Mouse (Mus musculus) c-Kit-positive CD71-negative TER-119-negative erythroid progenitor cells, embryonic 14.5 days (primary cell): Measurements from ENCODE around the gene Bach2.

ENCODE experiments used
- DNase-seq: peaks from one replicate; pipeline ENCODE4 v3.0.0-alpha.2; 2013; ENCODE audit warnings: low read depth

The Bach2 gene

DNA sequence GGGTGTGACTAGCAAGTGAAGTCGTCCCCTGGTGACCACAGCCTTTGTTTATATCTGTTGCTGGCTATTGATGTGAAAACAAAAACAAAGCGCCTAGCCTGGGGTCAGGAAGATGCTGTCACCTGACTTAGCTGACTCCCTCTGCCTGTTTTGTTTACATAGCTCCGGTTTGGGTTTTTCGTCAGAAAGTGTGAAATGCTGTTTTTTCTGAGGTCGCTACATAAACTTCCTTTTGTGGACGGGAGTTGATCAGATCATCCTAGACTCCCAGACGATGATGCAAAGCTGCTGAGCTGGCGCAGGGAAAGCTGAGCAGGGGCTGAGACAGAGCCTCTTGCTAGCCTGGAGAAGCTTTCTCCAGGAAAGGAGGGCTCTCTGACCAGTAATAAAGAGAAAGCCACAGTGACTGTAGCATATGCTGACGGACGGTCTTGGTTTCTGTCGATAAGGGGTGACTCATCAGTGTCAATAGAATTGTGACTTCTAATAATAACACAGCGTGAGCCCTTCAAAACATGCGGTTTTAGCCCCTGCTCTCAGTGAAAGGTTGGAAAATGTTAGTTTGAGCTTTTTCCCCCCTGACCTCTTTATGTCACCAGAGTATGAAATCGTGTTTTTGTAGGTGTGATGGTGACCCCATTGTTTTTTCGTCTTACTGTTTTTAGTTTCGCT is 11.9 kb downstream of the Bach2 start:
- peak; percentile 53 for DNase-seq

DNA sequence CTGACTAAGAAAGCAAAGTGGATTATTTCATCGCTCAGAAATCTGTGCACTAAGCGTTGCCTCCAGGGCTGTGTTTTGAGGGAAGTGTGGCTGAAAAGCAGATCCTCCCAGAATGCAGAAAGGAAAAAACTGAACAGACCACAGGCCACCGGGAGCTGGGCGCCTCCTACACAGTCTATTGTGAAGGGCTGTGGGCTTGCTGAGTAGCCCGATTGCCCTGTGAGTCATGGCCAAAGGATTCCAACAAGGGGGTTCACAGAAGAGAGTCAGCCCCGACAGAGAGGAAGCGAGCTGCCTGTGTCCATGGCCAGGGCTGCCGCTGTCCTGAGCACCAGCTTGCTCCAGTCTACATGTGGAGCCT is 12.4 kb downstream of the Bach2 start:
- peak; percentile 49 for DNase-seq

DNA sequence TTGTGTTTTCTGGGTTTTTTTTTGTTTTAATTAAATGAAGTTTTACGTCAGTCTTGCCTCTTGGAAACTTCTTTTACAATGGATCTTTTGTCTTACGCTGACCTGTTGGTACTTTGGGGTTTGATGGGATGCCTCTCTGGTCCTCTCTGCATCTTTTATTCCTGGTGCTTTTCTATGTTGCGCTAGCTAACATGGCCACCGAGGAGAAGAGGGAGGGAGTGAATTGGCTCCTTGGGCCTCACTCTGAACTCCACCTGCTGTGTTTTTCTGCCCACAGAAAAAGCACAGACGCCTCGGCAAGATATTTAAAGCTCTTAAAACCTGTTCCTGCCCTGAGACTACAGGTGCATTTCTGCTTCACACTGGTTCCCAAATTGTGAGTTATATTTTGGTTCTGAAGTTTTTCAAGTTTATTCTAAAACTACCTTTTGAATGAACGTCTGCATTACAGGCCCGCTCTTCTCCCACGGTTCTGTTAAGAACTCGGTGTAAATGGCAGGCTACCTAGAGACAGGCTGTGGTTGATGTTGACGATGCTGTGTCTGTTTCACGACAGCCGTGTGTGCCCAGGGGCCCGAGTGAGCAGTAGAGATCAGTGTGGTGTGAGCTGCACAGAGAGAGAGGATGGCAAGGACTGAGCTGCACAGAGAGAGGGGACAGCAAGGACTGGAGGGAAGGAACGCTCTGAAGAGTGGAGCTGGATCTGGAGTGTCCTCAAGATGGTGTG is 13.5 kb downstream of the Bach2 start:
- DNase-seq = no peak

DNA sequence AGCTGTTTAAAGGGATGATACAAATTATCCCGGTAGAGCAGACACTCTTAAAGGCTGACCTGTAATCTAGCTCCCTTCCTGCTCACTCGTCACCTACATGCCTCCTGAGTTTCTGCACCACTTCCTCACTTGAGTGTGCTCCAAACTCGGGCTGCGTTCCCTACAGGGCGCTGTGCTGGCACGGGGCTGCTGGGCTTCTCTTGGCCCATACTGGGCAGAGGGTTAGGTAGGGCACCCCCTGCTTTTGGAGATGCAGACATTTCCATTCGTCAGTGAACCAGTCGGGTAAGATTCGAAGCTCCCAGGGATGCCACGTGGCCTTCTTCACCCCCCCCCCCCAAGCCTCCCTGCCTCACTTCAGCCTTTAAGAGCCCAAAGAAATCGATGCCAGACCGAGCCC is 19.1 kb downstream of the Bach2 start:
- no peak for DNase-seq

DNA sequence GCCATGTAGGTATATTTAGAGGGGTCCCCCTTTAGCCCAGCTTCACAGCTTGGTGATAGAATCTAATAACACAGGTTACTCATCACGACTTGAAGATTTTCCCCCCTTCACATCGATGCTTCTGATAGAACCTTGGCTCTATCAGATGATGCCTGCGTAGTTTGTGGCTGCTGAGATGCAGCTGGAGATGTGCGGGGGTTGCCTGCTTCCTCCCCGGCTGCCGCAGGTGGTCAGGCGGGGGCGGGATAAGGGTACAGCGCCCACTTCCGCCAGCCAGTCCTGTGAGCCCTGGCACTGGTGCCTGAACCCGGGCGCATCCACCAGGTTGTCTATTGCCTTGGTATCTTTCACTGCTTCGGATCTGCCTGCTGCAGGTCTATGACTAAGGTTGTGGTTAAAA is 19.5 kb downstream of the Bach2 start:
- DNase-seq = no peak

DNA sequence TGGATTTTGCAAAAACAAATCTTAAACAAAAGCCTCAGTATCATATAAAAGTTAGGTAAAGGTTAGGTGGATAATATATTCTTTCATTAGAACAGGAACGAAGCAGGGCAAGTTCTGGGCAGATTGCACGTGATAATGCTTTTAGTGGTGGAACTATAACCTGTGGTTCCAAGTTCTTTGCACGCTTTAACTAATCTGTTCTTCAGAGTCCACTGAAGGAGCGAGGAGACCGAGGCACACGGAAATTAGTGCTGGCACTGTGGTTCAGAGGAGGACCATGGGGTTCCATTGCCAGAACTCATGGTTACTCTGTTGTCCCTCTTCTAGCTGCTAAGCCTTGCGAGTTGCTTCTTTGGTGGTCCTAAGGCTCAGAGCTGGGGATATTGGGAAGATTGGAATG is 20.0 kb downstream of the Bach2 start:
- DNase-seq = no peak

DNA sequence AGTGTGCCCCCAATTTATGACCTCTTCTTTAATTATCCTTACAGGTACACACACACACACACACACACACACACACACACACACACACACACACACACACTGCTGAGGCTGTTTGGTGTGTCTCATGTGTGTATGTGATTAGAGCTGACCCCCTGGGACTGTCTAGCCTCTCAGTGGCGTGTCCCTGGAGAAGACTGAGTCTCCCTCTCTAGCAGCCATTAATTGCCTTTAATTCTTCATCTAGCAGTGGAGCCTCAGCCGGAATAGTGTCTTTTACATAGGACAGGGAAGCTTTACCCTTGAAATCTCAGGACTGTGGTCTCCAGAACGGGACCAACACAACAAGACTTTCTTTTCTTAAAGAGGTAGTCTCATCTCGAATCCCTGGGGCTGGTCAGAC is 22.3 kb downstream of the Bach2 start:
- DNase-seq = no peak

DNA sequence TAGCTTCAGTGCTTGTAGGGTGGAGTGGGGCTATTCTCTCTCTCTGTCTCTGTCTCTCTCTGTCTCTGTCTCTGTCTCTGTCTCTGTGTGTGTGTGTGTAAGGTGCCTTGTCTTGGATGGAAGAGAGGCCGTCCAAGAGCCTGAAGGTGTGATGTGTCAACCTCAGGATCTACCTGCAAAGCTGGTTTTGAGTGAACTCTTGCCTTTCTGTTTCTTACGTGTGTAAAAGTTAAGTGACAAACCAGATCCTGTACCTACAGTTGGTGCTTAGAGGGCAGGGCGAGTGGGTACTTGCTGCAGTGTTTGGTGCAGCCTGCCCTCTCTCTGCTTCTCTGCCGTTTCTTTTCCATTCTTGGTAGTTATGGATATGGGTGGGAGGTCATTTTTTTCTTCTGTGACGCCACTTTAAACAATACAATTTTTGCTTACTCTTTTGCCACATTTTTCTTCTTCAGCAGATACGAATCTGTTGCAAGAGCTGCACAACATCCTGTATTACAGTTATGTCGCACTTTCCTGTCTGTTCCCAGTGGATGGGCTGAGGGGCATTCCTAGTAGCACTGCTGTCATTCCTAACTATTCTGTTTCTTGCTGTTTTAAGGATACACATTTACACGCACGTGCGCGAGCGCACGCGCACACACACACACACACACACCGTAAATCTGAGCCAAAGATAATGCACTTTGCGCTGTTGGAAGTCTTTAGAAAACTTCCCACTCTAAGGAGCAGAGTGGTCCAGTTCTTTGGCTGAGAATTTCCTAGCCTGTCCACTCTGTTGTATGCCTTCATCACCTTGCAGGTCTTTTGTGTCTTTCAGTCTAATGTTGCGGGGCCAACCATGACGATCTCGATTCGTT is 24.5 kb downstream of the Bach2 start:
- no peak for DNase-seq

DNA sequence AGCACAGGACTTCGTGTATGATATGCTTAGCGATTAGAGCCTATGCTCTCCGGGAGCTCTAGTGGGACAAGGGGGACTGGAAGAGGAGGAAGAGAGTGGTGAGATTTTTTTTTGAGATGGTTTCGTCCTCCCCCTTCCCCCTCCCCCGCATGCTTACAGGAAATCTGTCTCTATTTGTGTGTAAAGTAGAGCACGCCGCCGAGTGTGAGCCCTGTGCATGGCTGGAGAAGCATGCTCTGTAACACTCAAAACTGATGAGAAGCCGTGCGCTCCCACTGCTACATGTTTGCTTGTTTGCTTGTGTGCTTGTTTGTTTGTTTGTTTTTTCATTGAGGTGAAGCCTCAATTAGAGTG is 25.1 kb downstream of the Bach2 start:
- no peak for DNase-seq

DNA sequence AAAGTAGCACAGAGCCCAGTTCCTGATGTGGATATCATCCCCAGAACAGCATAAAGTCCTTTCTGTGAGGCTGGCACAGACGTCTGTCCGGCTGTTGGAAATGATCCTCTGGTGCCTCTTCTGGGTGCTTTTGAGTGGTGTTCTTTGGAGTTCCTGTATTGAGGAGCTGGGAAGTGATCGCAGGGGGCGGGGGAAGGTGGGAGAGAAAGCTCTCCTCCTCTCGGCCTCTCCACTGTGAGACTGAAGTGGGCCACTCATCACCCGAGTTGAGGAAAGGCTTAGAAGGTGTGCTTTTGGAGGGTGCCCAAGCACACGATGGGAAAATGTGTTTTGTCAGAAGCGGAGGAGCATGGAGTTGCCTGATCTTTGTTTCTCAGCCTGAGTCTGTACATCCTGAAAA is 26.3 kb downstream of the Bach2 start:
- no peak for DNase-seq

DNA sequence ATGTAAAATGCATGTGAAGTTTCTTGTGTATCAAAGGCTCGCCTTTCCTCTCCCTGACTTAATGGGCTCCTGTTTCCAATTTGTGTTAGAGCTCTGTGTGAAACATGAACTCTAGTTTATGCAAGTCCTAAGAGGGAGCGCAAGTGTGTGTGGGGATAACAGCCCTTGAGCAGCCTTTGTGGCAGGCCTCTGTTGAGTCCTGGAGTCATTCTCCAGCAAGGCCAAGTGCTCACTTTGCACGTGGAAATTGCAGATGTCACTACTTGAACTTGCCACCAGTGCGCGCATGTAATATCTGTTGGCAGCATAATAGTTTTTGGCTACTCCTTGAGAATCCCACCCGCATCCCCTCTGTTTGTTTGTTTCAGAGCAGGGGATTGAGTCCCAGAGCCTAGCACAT is 28.1 kb downstream of the Bach2 start:
- DNase-seq = no peak

DNA sequence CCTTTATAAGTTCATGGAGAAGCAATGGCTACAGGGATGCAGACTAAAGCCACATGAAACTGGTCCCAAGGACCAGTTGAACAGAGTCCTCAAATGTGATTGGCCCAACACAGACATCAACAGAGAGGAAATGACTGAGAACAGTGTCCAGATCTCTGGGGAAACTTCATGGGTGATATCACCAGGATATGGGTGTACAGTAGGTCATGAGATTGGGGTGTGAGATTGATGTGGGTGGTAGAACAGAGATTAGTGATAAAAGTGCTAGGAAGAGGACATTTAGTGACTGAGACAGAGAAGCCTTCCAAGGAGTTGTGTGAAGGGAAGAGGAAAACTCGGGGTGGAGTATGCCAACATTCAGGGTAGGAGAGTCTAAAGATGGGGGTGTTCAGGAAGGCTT is 29.4 kb downstream of the Bach2 start:
- DNase-seq = no peak

DNA sequence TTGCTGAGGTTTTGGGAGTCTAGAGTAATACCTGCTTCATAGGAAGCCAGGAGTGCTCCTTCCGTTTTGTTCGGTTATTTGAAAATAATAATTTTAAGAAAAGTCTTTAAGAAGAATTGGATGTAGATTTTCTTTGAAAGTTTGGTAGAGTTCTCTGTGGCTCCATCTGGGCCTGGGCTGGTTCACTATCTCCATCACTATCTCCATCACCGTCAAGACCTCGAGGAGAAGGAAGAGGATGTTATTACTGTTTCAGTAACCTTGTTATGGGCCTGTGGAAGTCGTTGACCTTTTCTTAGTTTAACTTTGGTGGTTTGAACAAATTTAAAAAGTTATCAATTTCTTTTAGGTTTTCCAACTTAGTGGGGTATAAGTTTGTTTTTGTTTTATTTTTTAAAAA is 33.8 kb downstream of the Bach2 start:
- DNase-seq = no peak

DNA sequence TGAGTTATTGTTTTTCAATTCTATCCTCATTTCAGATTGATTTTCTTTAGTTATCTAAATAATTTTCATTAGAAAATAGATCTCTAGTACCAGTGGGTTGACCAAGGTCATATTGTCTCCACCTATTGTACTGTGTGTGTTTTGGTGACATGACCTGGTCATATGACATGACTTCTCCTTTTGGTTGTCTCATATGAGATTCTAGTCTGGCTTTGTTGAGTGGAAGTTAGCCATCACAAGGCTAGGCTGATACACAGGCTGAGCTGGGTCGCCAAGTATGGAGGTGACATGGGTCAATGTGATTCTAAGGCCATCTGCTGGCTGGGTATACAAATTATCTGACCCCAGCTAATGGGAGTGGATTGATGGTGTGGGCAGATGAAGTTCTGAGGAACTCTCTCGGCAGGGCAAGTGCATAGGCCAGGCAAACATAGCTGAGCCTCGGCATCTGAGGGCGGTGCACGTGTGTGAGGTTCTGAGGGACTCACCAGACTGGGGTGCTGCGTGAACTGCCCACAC is 36.2 kb downstream of the Bach2 start:
- DNase-seq = no peak

DNA sequence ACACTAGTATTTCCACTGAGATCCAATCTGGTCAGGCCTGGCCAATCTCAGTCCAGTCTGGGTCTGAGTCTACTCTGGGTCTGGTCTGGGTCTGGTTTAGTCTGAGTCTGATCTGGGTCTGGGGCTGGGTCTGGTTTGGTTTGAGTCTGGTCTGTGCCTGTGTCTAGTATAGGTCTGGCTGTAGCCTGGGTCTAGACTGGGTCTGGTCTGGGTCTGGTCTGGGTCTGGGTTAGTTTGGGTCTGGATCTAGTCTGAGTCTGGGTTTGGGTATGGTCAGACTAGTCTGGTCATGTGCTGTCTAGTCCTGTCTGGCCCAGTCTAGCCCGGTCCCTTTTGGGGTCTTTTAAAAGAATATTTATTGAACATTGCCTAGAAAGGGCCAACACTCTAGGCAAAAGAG is 41.2 kb downstream of the Bach2 start:
- DNase-seq = no peak

DNA sequence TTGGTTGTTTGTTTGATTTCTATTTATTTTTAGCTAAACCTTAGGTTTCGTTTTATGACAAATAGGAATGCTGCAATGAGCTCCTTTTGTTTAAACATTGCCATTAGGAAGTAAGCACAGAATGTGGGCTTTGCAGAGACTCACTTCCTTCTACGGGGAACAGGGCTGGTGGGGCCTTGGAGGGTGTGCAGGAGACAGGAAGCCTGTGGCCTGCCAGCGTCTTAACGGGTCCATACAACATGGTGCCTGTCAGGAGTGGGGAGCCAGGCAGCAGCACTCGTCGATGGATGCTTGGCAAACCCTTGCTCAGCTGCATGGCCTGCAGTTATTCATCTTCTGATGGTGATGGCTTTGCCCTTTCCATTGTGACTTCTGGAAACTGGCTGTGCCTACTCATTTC is 41.8 kb downstream of the Bach2 start:
- no peak for DNase-seq

DNA sequence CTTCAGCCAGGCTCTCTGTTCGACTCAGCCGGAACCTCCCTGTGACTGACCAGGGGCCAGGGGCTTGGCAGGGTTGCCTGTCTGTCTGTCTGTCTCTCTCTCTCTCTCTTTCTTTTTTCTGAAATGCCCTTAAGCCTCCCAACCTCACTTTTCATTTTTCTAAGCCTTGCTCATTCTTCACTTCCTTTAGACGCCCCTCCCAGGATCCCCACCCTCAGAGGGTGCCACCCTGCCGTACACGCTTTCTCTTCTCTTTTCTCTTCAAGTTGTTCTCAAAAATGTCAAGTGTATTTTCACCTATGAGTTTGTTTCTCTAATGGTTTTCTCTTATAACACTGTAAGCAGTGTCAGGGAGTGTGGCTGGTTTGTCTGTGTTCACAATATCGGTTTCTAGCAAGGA is 42.7 kb downstream of the Bach2 start:
- DNase-seq = no peak

DNA sequence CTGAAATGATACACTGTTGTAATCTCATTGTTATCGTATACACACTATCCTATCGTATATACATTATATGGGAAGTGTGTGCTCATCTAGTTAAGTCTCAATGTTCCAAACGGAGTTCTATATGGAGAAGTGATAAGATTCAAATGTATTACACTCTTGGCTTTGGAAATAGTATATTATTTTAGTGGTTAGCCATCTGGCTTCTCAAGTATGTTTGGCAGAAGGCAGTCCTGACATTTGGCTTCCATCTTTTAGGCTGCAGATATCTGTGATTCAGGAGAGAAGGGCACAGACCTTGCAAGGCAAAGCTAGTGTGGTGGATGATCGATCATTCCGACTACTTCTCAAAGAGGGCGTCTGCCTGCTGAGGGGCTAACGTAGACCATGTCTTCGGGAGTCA is 47.8 kb downstream of the Bach2 start:
- no peak for DNase-seq

DNA sequence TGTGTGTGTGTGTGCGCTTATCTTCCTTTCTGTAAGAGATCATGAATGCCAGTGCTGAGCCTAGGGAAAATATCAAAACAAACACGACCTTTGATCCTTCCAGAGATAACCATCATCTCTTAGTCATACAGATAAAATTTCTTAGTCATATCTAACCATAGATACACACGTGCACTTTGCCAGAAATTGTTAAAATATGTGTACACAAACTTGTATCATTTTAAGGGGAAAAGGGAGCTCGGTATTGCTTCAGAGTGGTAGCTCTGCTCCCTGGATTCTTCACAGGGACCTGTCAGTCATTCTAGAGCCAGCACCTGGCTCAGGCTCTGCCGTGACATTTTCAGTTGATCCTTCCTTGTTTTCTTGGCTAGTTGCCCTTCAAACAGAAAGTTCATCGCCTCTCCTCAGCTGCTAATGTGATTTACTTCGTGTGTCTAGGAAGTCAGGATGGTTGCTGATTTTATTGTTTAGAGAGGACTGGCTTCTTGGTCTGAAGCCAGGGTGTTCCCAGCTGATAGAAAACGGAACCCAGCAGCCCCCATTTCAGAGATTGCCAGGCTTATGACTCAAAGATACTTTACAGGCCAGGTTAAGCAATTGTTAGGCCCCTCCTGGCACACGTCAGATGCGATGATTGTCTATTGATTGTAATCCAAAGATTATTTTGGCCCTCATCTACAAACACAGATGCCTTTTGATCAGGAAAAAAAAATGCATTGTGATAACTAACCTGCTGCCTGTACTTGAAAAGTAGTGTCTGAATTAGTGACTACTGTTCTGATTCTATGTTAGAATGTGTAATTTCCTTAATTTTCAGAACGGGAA is 49.6 kb downstream of the Bach2 start:
- DNase-seq = no peak

DNA sequence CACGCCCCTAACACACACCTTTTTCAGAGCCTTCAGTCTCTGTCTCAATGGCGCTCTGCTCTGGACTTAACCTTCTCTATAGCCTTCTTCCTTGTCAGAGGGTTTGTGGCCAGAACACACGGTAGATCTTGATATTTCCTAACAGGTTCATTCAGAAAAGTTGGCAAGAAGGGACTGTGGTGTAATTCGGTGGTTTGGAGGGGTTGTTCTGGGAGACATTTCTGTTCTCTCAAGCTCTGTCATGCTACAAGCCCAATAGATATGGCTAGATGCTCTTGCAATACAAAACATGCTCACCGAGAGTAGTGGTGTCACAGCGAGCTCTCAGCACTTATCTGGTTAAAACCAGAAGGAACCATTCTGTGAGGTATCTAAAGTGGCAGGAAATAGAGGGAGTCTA is 51.2 kb downstream of the Bach2 start:
- no peak for DNase-seq

DNA sequence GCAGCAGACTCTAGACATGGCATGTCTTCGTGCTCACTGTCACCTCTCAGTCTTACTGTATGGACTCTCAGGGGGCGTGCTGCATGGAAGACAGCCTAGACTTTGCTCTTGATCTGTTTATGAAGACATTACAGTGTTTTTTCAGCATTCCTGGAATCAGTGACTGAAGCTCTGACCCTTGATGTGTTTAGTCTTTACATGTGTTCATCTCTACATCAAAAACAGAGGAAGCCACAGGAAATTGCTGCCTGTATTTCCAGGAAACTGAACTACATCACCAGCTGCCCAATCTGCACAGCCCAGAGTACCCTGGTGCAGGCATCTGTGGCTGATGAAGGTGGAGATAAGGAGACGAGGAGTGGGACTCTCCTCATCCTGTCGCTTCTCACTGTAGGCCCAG is 52.8 kb downstream of the Bach2 start:
- DNase-seq = no peak

DNA sequence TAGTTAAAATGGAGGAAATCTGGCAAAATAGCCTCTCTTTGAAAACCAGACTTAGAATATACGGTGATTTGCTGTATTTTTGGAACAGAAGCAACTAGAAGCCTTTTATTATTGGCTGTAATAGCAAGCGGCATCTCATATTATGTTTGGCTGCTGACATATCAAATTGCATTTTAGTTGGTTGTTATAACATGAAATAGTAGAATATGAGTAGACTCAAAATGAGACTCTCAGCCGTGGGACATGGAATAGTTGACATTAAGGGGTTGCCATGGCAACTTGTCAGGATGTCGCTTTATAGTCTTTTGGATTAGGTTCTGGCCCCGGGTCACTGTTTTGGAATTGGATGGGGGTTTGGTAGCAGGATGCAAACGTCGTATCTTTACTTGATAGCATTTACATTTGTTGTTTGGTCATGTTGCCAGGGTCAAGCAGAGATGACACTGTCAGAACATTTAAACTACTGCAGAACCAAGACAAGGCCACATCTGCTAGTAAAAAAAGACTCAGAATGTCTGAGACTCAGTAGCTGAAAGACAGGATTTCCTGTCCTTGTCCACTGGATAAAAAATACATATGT is 55.2 kb downstream of the Bach2 start:
- DNase-seq = no peak
